Mouse (Mus musculus) neural tube, embryonic 14.5 days (tissue): Measurements from ENCODE around the gene Tiam1. TPM values are rescaled to one million over a fixed set of nuclear protein-coding genes. Genes with fewer than 3 reads are reported as not detected.
A peak's percentile ranks its signal among the peaks of the same experiment; 100 is the strongest.

Experiments
- ATAC-seq: fragments of 200-750 bp; cut with Nextera tagmentation; 2 replicates; pipeline ENCODE4 v1.8.0; 2017; ENCODE audit warnings: low read depth, mild to moderate bottlenecking, moderate TSS enrichment, moderate library complexity
- H3K27ac ChIP-seq: fragments of 300-500 bp; sonication (generic); 2 replicates; pipeline ENCODE4 v1.5.1; 2014; ENCODE audit warnings: low read depth, mild to moderate bottlenecking, control low read depth, low read length, moderate library complexity, mixed read lengths
- H3K27me3 ChIP-seq: fragments of 300-500 bp; sonication (generic); 2 replicates; pipeline ENCODE4 v1.6.1; 2014; ENCODE audit warnings: low read length; ENCODE audit not compliant: control insufficient read depth, insufficient read depth
- H3K36me3 ChIP-seq: fragments of 300-500 bp; sonication (generic); 2 replicates; pipeline ENCODE4 v1.6.1; 2014; ENCODE audit warnings: low read length, mixed read lengths; ENCODE audit not compliant: control insufficient read depth, insufficient read depth
- H3K4me1 ChIP-seq: fragments of 300-500 bp; sonication (generic); 2 replicates; pipeline ENCODE4 v1.6.1; 2014; ENCODE audit warnings: low read length; ENCODE audit not compliant: control insufficient read depth, insufficient read depth
- H3K4me2 ChIP-seq: fragments of 300-500 bp; sonication (generic); 2 replicates; pipeline ENCODE4 v1.6.1; 2014; ENCODE audit warnings: mild to moderate bottlenecking, low read depth, low read length, control low read depth
- H3K4me3 ChIP-seq: fragments of 300-500 bp; sonication (generic); 2 replicates; pipeline ENCODE4 v1.5.1; 2014; ENCODE audit warnings: low read depth, low read length, control low read depth, mixed read lengths
- H3K9ac ChIP-seq: fragments of 300-500 bp; sonication (generic); replicated peaks from 2 replicates; pipeline ENCODE4 v1.6.1; 2014; ENCODE audit warnings: low read depth, mild to moderate bottlenecking, control low read depth, low read length, mixed read lengths
- H3K9me3 ChIP-seq: fragments of 300-500 bp; sonication (generic); 2 replicates; pipeline ENCODE4 v1.6.1; 2016; ENCODE audit warnings: low read length; ENCODE audit not compliant: control insufficient read depth
- WGBS: fragments of 180-500 bp; shearing (Covaris S2); extraction: QIAGEN DNeasy Blood & Tissue Kit; methylation state at CpG from one replicate; pipeline ENCODE4 v1.1.7; 2014; 5-methylcytosine and 5-hydroxymethylcytosine counted together
- polyA plus RNA-seq: library from polyadenylated mRNA; unstranded; fragments of >200 nt; fragmentation: Nextera tagmentation; extraction: Ambion mirVana; gene quantifications from 2 replicates; pipeline ENCODE4 v1.2.1, GENCODE M21; 2014

Tiam1 gene
- polyA plus RNA-seq, 1 experiment from 2014 or later = 34.8 TPM

DNA sequence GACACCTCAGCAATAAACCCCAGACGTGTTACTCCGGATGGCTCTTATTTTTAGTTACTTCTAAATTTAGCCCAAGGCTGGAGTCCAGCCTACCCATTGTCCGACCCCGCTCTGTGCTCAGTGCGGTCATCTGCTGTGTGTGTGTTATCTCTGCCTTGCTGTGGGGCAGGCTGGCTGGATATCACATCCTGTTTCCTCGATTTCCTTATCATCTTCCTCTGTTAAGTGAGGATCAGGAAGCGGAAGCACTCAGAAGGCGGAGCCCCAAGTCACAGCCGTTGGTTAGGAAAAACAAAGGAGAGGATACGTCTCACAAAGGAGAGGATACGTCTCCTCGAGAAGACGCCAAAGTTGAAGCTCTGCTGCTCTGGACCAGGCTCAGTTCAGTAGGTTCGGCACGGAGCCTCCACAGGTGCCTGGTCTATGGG is 313.3 kb downstream of the Tiam1 start:
- Histone ChIP-seq H3K4me2 (no peak overlapping the region), H3K4me1 (no peaks in the 10 kb centered on the region), H3K9ac (no peak overlapping the region), H3K27me3 (no peaks in the 10 kb centered on the region), H3K36me3 (no peaks in the 10 kb centered on the region), H3K9me3 (no peaks in the 10 kb centered on the region), H3K27ac (no peak overlapping the region), H3K4me3 (no peak overlapping the region)
- no peak; the same call in 1 of the 2 replicates for ATAC-seq
- 83% methylated on average over 15 of the region's 15 CpGs for WGBS

DNA sequence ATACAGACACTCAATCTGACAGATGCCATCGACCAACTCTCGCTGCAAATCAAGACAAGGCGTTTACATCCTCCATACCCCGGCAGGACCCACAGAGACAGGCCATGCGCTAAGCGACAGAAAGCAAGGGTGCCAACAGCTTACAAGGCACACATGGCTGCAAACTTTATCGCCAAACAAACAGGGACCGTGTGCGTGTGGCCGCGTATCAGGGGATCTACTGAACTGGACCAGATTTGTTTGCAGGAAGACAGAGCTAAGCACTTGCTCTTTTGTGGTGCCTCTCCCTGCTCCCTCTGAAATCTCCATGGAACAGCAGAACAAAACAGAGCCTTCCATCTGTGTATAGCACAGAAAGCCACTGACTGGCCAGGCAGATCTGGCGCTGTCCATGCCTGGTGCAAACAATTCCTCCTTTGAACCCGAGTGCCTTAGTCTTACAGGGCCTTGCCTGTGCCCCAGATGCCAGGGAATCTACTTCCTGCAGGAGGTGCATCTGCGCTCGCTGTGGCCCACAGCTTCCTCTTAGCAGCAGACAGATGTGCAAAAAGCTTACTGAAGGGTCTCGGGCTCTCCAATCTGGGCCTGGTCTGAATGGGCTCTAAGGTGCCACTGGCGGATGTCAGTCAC is 316.0 kb downstream of the Tiam1 start:
- ATAC-seq = no peak
- Histone ChIP-seq H3K9me3 (no peaks in the 10 kb centered on the region), H3K36me3 (no peaks in the 10 kb centered on the region), H3K4me3 (no peak overlapping the region), H3K4me2 (no peak overlapping the region), H3K27me3 (no peaks in the 10 kb centered on the region), H3K4me1 (no peaks in the 10 kb centered on the region), H3K9ac (no peak overlapping the region), H3K27ac (no peak overlapping the region)
- 69% methylated on average over 17 of the region's 17 CpGs for WGBS

DNA sequence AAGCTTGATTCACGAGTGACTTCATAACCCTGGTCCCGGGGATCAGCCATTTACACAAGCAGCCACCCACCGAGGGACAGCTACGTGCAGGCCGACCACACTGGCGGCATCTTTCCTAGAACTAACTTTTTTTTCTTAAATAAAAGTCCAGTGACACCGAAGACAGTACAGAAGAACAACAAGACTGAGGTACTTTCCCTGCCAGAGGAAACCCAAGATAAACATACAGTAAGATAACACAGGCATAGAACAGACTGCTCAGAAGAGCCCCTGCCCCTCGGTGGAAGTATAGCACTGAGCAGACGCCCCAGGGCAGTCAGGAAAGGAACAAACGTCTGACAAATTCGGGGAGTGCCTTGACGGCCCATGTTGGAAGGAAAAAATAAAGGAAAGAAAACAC is 317.7 kb downstream of the Tiam1 start:
- Histone ChIP-seq H3K36me3 (no peaks in the 10 kb centered on the region), H3K27me3 (no peaks in the 10 kb centered on the region), H3K27ac (no peak overlapping the region), H3K9ac (no peak overlapping the region), H3K4me1 (no peaks in the 10 kb centered on the region), H3K9me3 (no peaks in the 10 kb centered on the region), H3K4me2 (no peak overlapping the region), H3K4me3 (no peak overlapping the region)
- ATAC-seq = no peak
- 71% methylated on average over 12 of the region's 12 CpGs for WGBS

DNA sequence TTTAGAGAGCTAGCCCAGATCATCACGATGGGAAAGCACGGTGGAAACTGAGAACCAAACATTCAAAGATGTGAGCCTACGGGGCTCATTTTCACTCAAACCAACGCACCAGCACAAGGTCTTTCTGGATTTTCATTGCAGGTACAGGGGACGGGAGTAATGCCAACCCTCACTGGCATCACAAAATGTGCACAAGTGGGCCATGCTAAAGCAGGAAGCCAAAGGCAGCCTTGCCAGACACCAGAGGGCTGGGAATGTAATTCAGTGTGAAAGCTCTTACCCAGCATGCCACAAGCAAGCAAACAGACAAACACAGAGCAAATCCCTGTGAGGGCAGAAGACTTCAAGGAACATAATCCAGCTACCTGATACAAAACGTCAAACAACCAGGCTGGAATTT is 320.7 kb downstream of the Tiam1 start:
- H3K4me1 ChIP-seq = 0 out of 2 replicates have a peak, but pooled peaks cover under 1% of the 10 kb centered on the region
- H3K27ac ChIP-seq = no peak overlapping the region
- no peak for ATAC-seq
- no peak overlapping the region for H3K4me3 ChIP-seq
- no peaks in the 10 kb centered on the region for H3K27me3 ChIP-seq
- WGBS = 94% methylated on average over 6 of the region's 6 CpGs
- H3K4me2 ChIP-seq = no peak overlapping the region
- H3K9ac ChIP-seq = no peak overlapping the region
- no peaks in the 10 kb centered on the region for H3K36me3 ChIP-seq
- no peaks in the 10 kb centered on the region for H3K9me3 ChIP-seq

DNA sequence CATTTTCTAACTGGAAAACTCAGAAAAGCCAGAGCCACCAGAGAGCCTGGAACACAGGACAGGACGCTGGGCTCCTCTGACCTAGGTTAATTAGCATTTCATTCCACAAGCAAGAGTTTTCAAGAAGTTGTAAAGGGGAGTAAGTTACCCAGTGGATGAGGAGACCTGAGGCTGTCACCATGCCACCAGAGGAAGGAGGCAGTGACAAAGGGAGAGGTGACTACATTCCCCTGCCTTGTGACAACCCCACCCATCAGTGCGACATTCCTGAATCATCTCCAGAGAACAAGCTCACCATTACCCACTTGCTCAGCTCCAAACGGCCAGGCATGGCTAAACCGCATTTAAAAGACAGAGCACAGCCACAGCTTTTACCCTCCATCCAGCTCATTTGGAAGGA is 324.9 kb downstream of the Tiam1 start:
- Histone ChIP-seq H3K4me1 (peaks cover 11% of the 10 kb centered on the region; the same call in 1 of the 2 replicates), H3K4me3 (no peak overlapping the region), H3K4me2 (peak overlapping the region; percentile 83), H3K36me3 (no peaks in the 10 kb centered on the region), H3K27me3 (no peaks in the 10 kb centered on the region), H3K27ac (no peak overlapping the region), H3K9me3 (no peaks in the 10 kb centered on the region), H3K9ac (no peak overlapping the region)
- WGBS = 27% methylated on average over 4 of the region's 4 CpGs
- no peak for ATAC-seq

DNA sequence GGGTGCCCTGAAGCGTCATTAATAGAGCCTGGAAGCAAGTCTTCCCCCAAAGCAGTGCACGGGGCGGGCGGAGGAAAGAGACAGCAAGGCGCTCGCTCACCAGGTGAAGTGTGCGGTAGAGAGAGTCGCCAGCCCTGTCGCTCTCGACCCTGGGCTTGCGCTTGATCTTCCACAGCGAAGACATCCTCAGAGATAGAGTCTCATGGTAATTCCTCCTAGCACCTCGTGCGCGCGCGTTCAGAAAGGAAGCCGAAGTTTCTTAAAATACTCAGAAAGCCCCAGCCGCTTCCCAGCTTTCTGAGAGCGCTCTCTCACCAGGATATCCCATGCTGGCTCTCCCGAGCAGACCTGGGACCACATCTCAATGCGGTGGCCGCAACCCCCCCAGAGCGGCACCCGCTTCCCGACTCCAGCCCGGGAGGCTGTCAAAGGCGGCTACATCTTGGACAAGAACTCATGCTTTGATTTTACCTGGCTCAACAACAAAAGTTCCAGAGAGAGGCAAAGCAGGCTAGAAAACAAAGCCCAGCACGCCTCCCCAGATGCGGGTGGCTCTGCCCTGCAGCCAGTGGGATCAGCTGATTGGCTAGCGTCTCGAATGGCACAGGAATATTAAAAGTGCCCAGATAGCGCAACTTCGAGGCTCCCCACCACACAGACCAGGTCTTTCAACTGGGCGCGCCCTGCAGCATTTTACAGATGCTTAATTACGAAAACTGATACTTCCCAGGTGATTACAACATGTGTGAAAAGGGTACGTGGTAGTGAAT is 325.5 kb downstream of the Tiam1 start:
- ATAC-seq = peak; percentile 32; the same call in 1 of the 2 replicates

DNA sequence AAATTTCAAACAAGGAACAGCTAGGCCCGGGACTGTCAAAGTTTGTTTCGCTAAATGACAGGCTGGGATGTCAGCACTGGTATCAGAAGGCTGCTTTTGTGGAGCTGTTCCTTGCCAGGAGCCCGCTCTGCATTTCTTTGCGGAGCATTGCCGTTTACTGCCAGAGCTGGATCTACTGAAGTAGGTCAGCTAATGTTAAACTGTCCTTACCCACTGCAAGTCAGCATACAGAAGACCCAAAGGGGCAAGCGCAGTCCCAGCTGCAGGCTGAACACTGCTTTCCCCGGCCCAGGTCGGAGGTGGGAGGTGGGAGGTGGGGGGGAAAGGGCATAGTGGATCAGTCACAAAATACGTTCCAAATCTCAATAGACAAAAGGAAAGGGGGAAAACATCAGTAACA is 326.3 kb downstream of the Tiam1 start:
- WGBS = 6% methylated on average over 9 of the region's 9 CpGs
- Histone ChIP-seq H3K4me3 (peak overlapping the region; percentile 28; the same call in 1 of the 2 replicates), H3K27me3 (no peaks in the 10 kb centered on the region), H3K4me2 (peak overlapping the region; percentile 83), H3K9me3 (no peaks in the 10 kb centered on the region), H3K4me1 (peaks cover 11% of the 10 kb centered on the region; the same call in 1 of the 2 replicates), H3K36me3 (no peaks in the 10 kb centered on the region), H3K9ac (no peak overlapping the region), H3K27ac (peak overlapping the region; percentile 44; the same call in 1 of the 2 replicates)
- no peak for ATAC-seq

More for the DNA sequence above, 325.5 kb downstream of the Tiam1 start:
- WGBS = 3% methylated on average over 38 of the region's 38 CpGs
- no peaks in the 10 kb centered on the region for H3K36me3 ChIP-seq
- peak overlapping the region; percentile 83 for H3K4me2 ChIP-seq
- H3K9me3 ChIP-seq = no peaks in the 10 kb centered on the region
- H3K4me1 ChIP-seq = peaks cover 11% of the 10 kb centered on the region; the same call in 1 of the 2 replicates
- H3K27ac ChIP-seq = no peak overlapping the region
- H3K9ac ChIP-seq = no peak overlapping the region
- H3K4me3 ChIP-seq = peak overlapping the region; percentile 28
- H3K27me3 ChIP-seq = no peaks in the 10 kb centered on the region

DNA sequence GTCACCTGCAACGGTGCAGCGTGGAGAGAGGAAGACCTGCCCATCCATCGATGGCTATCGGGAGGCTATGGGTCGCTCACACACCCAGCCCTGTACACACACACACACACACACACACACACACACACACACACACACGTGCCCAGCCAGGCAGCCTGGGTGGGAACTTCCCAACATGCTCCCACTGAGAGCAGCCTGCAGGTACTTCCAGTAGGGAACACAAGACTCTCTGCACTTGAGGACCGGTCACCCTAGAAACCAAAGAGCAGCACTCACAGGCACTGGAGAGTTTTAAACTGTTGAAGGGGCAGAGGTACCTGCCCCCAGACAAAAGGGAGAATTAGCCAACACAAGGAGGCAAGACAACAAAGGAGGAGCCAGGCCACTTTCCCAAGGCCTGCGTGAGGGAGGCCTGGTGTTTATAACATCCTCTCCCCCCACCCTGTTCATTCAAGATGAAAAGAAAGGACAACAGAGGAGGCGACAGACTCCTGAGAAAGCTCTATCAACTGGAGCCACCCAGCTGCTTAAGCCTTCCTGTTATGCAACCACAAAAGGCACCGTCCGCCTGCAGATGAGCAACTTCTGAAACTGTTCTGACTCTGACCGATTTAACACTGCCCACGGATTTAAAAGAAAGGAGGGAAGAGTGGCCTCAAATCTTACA is 326.9 kb downstream of the Tiam1 start:
- no peaks in the 10 kb centered on the region for H3K9me3 ChIP-seq
- peak overlapping the region; percentile 44; the same call in 1 of the 2 replicates for H3K27ac ChIP-seq
- WGBS = 30% methylated on average over 13 of the region's 13 CpGs
- H3K9ac ChIP-seq = no peak overlapping the region
- peaks cover 11% of the 10 kb centered on the region; the same call in 1 of the 2 replicates for H3K4me1 ChIP-seq
- peak overlapping the region; percentile 83; the same call in 1 of the 2 replicates for H3K4me2 ChIP-seq
- H3K4me3 ChIP-seq = no peak overlapping the region
- no peak for ATAC-seq
- no peaks in the 10 kb centered on the region for H3K36me3 ChIP-seq
- H3K27me3 ChIP-seq = no peaks in the 10 kb centered on the region
